Mouse (Mus musculus): ENCODE data around the gene Gm45902.

The Gm45902 gene

GRCm38 (mm10) chr2:3512552-3513454 is at the start of gene Gm45902, which contains the start of the genes Hspa14 and Cdnf:
Gm45902 (minus strand) TSS chr2:3512790.
Hspa14 (minus strand) TSS chr2:3512814.
Cdnf (plus strand) TSS chr2:3513030.
- DNase-seq (ENCODE audit: low spot score) = peak; percentile 98

DNA sequence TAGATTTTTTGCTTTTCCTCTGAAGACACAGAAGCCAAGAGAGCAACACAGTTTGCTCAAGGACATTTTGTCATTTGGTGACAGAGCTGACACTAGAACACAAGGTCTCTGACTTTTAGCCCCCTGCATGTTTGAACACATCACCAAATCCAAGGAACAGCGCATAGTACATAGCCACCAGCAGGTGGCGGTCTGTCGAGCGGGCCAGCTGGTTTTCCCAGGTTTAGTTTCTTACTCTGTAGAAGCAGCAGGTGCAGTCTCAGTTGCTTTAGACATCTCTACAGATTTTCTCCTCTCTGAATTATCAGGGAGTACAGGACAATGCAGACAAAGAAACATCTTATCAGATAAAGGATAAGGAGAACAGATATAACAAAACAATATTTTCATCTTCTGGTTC is 34.0 kb upstream of the Gm45902 start:
- peak; percentile 79 for DNase-seq (ENCODE audit: low spot score)

DNA sequence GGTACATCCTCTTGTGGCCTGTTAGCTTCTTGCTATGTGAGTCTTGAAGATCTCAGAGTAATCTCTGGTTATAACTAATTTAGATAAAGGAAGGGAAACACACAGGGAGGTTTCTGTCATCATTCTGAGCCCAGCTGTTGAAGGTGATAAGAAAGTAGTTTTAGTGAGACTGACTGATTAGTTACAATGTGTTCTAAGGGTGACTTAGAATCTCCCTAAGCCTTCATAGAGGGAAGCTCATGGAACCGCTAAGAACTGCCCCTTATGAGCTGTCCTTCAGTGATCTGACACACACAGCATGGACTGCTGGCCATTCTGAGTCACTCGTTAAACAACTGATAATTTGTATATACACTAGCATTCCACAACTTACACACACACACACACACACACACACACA is 33.5 kb upstream of the Gm45902 start:
- DNase-seq (ENCODE audit: low spot score) = no peak

DNA sequence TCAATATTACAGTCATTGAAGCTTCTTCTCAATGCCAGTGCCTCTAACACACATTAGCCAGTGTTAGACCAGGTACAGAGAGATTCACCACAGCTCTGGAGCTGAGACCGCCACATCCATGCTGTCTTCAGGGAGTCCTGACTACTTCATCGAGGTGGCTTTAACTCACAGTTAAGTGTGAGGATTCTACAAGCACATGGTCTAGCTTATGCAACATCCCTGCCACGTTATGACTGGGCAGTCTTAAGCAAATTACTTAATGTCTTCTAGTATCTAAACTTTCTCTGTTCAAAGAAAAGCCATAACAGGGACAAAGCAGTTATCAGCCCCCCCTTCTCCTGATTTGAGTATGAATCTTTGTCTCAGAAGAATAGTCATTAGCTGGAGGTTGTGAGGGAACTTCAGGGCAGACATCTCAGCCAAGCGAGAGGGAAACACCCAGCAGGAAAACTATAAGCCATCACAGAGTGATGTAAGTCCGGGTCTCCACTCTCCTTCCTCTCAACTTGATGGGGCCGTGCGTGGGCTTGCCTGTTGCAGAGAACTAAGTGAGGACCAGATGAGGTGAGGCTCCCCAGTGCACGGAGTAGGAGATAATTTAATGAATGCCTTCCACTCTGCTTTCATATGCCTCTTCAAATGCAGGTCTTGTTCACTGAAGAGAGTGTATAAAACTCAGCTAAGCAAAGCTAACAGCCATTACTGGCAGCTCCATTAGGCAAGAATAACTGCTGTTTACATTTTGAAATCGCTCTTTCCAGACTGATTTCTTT is 28.9 kb upstream of the Gm45902 start:
- DNase-seq (ENCODE audit: low spot score) = no peak

GRCm38 (mm10) chr2:3526288-3526687 is 13.7 kb upstream of the Gm45902 start:
- DNase-seq (ENCODE audit: low spot score) = no peak

- DNase-seq (ENCODE audit: low spot score) = no peak
Measured at GRCm38 (mm10) chr2:3522558-3522957, 10.0 kb upstream of the Gm45902 start.

- DNase-seq (ENCODE audit: low spot score) = peak; percentile 64
Measured at GRCm38 (mm10) chr2:3512076-3512475, 514 bp downstream of the Gm45902 start.

- no peak for DNase-seq (ENCODE audit: low spot score)
Measured at GRCm38 (mm10) chr2:3500886-3501285, 11.7 kb downstream of the Gm45902 start.

GRCm38 (mm10) chr2:3499543-3499942 is 13.0 kb downstream of the Gm45902 start:
- DNase-seq (ENCODE audit: low spot score) = no peak

DNA sequence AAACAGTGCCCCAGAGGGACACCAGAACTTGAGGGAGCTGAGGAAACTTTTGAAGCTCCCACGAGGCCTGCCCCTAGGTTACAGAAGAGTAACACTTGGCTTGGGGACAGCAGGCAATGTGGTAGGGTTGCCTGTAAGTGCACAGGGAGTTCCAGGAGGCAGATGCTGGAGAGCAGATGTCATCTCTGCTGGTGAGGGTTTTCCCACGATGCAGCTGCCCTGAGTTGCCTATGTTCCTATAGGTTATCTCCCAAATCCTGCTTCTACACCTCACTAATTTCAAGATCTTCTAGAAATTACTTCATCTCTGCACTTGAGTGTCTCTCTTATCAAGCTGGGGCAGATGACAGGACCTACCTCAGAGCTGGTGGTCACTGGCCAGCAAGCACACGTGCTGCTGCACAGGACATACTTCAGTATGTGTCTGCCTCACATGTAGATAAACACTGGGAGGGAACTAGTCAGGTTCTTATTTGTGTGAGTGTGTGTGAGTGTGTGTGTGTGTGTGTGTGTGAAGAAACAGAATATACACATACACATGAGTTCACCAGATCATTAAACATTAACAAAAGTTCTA is 18.7 kb downstream of the Gm45902 start:
- DNase-seq (ENCODE audit: low spot score) = no peak

DNA sequence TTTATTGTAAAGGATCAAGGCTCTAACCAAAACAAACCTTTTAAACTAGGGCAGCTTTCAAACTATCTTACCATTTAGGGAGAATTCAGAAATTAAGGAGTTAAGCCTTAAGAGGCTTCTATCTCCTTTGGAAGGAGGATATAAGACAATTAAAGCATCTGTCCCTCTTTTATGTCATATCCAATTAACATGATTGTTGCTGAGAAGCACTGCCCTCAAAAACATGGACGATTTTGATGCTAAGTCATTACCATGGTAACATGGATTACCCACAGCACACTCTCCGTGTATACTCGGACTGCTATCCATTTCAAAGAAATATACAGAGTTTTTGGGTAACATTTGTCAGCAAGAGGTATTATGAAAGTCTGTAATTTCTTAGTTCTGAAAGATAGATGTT is 22.8 kb downstream of the Gm45902 start:
- DNase-seq (ENCODE audit: low spot score) = peak; percentile 67

- DNase-seq (ENCODE audit: low spot score) = no peak
Measured at GRCm38 (mm10) chr2:3480239-3480638, 32.4 kb downstream of the Gm45902 start.

- no peak for DNase-seq (ENCODE audit: low spot score)
Measured at GRCm38 (mm10) chr2:3475746-3476251, 36.8 kb downstream of the Gm45902 start.

- peak; percentile 98 for DNase-seq (ENCODE audit: low spot score)
Measured at GRCm38 (mm10) chr2:3474861-3475283, 37.7 kb downstream of the Gm45902 start, which contains the start of gene Suv39h2. Suv39h2 (minus strand) TSS chr2:3475031.

- peak; percentile 65 for DNase-seq (ENCODE audit: low spot score)
Measured at GRCm38 (mm10) chr2:3474361-3474805, 38.2 kb downstream of the Gm45902 start.

DNA sequence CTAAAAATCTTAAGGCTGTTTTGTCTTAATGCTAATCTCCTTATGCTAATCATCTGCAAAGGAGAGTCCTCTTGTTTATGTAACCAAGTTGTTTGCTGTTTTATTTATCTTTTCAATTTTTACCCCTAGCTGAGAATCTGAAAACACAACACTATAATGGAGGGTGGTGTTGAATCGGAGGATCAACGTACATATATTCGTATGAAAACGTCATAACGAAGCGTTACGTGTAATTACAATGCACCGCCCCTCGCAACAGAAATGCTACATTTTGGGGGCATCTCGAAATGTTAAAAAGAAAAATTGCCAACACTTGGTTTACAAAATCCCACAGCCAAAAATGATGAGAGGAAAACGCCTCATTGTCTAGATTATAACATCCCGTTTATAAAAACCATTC is 38.7 kb downstream of the Gm45902 start:
- no peak for DNase-seq (ENCODE audit: low spot score)

- no peak for DNase-seq (ENCODE audit: low spot score)
Measured at GRCm38 (mm10) chr2:3456590-3456989, 56.0 kb downstream of the Gm45902 start.
